Mouse (Mus musculus) bone marrow macrophage, adult 2 months (primary cell): Measurements from ENCODE around the gene Zmym4.

Source experiments
- CTCF ChIP-seq: IDR thresholded peaks from 2 replicates; pipeline ENCODE4 v1.5.1; 2012; ENCODE audit warnings: low read depth, mild to moderate bottlenecking, low read length, moderate library complexity
- POLR2A ChIP-seq: IDR thresholded peaks from 2 replicates; pipeline ENCODE4 v1.6.1; 2012; ENCODE audit warnings: mild to moderate bottlenecking, low read depth, low read length, borderline replicate concordance

- TF ChIP-seq CTCF (no peak), POLR2A (no peak)
These were observed 48.4 kb upstream of the Zmym4 start for GRCm38 (mm10) chr4:127016366-127016765.
